Mouse (Mus musculus) kidney, embryonic 14.5 days (tissue): Measurements from ENCODE around the gene Oscar. TPM values are rescaled to one million over a fixed set of nuclear protein-coding genes. Genes with fewer than 3 reads are reported as not detected.
"Not testable (repeated sequence)": the region's sequence is repeated elsewhere in the genome, so short reads cannot be mapped to it uniquely, and the experiment has no call there.

Experiments used
- ATAC-seq: fragments of 200-750 bp; cut with Nextera tagmentation; 2 replicates; pipeline ENCODE4 v1.8.0; 2017; ENCODE audit warnings: moderate number of reproducible peaks, mild to moderate bottlenecking, moderate TSS enrichment, moderate library complexity; ENCODE audit not compliant: low FRiP score, low TSS enrichment
- H3K27ac ChIP-seq: fragments of 300-500 bp; sonication (generic); 2 replicates; pipeline ENCODE4 v1.5.1; 2014; ENCODE audit warnings: low read depth, mild to moderate bottlenecking, low read length, moderate library complexity, mixed read lengths
- H3K27me3 ChIP-seq: fragments of 300-500 bp; sonication (generic); 2 replicates; pipeline ENCODE4 v1.6.1; 2014; ENCODE audit warnings: mild to moderate bottlenecking, low read length; ENCODE audit not compliant: control insufficient read depth, insufficient read depth
- H3K36me3 ChIP-seq: fragments of 300-500 bp; sonication (generic); 2 replicates; pipeline ENCODE4 v1.6.1; 2014; ENCODE audit warnings: low read length, mixed read lengths; ENCODE audit not compliant: control insufficient read depth, insufficient read depth
- H3K4me1 ChIP-seq: fragments of 300-500 bp; sonication (generic); 2 replicates; pipeline ENCODE4 v1.6.1; 2014; ENCODE audit warnings: low read length, mixed read lengths; ENCODE audit not compliant: control insufficient read depth, insufficient read depth
- H3K4me2 ChIP-seq: fragments of 300-500 bp; sonication (generic); replicated peaks from 2 replicates; pipeline ENCODE4 v1.6.1; 2014; ENCODE audit warnings: low read depth, mild to moderate bottlenecking, low read length
- H3K4me3 ChIP-seq: fragments of 300-500 bp; sonication (generic); 2 replicates; pipeline ENCODE4 v1.5.1; 2014; ENCODE audit warnings: mild to moderate bottlenecking, low read length
- H3K9ac ChIP-seq: fragments of 300-500 bp; sonication (generic); 2 replicates; pipeline ENCODE4 v1.6.1; 2014; ENCODE audit warnings: low read depth, mild to moderate bottlenecking, low read length, moderate library complexity
- H3K9me3 ChIP-seq: fragments of 300-500 bp; sonication (generic); 2 replicates; pipeline ENCODE4 v1.6.1; 2016; ENCODE audit warnings: low read length; ENCODE audit not compliant: control insufficient read depth
- WGBS: fragments of 180-500 bp; shearing (Covaris S2); extraction: QIAGEN DNeasy Blood & Tissue Kit; methylation state at CpG from one replicate; pipeline ENCODE4 v1.1.7; 2014; 5-methylcytosine and 5-hydroxymethylcytosine counted together
- polyA plus RNA-seq: library from polyadenylated mRNA; unstranded; fragments of >200 nt; fragmentation: Nextera tagmentation; extraction: Ambion mirVana; gene quantifications from 2 replicates; pipeline ENCODE4 v1.2.1, GENCODE M21; 2014

Gene Oscar
- polyA plus RNA-seq, 1 experiment from 2014 or later = 0.15 TPM

- H3K36me3 ChIP-seq, H3K9ac ChIP-seq, H3K4me1 ChIP-seq, H3K4me2 ChIP-seq, H3K4me3 ChIP-seq, H3K27me3 ChIP-seq, H3K9me3 ChIP-seq, ATAC-seq, H3K27ac ChIP-seq: not testable (repeated sequence)
- WGBS = 75% methylated on average over 1 of the region's 1 CpGs
Measured at GRCm38 (mm10) chr7:3597755-3598154, 18.2 kb downstream of the Oscar start.

DNA sequence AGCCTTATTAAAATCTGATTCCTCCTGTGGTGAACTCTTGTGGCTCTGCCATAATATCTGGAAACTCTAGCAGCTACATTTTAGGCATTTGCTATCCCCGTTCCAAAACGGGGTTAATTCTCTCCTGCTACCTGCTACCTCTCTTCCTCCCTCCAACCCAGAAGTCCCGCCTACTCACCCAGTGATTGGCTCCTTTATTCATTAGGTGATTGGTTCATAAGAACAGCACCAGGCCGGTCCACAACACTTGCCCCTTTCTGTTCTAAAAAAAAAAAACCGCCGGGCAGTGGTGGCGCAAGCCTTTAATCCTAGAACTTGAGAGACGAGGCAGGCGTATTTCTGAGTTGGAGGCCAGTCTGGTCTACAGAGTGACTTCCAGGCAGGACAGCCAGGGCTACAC, 20.8 kb downstream of the Oscar start:
- Histone ChIP-seq H3K9me3 (no peaks in the 10 kb centered on the region), H3K27ac (no peak overlapping the region), H3K4me2 (peak overlapping the region; percentile 11), H3K9ac (no peak overlapping the region), H3K27me3 (no peaks in the 10 kb centered on the region), H3K4me3 (no peak overlapping the region), H3K36me3 (no peaks in the 10 kb centered on the region), H3K4me1 (no peaks in the 10 kb centered on the region)
- WGBS = 10% methylated on average over 9 of the region's 9 CpGs
- ATAC-seq = peak; percentile 32; the same call in 1 of the 2 replicates

DNA sequence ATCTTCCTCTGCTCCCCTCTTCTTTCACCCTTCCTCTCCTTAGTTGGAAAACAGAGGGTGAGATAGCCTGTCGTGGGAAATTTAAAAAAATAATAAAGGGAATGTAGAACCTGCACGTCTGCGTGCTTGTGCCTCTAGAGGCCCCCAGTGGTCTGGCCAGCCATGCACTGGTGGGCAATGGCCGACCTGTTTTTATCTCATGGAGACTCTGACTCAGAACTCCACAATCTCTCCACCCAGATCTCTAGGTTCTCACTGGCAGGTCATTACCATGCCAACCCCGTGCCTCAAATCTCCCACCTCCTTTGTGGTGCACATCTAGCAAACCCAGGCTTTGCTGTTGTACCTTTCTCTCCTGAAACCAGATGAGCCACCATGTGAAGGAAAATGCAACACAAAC, 21.3 kb downstream of the Oscar start:
- peak; percentile 64; the same call in 1 of the 2 replicates for ATAC-seq
- H3K4me3 ChIP-seq = no peak overlapping the region
- no peaks in the 10 kb centered on the region for H3K4me1 ChIP-seq
- H3K27me3 ChIP-seq = no peaks in the 10 kb centered on the region
- no peaks in the 10 kb centered on the region for H3K9me3 ChIP-seq
- no peaks in the 10 kb centered on the region for H3K36me3 ChIP-seq
- no peak overlapping the region for H3K27ac ChIP-seq
- no peak overlapping the region for H3K9ac ChIP-seq
- 13% methylated on average over 5 of the region's 5 CpGs for WGBS
- peak overlapping the region; percentile 11; the same call in 1 of the 2 replicates for H3K4me2 ChIP-seq

DNA sequence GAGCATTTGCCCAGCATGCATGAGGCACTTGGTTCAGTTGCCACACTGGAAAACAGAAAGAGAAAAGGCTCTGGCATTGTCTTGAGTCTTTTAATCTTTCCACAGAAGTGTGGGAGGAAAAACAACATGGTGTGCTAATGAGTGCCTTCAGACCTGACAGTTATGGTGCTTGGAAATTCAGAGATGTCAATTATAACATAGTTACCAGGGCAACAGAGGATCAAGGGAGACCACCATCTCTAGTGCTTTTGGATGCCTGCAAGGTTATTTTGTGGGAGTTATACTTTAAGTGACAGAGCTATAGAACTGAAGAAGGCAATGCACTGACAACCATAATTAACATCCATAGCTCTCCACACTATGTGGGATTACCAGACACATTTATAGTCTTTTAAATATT, 22.1 kb downstream of the Oscar start:
- Histone ChIP-seq H3K27me3 (no peaks in the 10 kb centered on the region), H3K27ac (no peak overlapping the region), H3K4me3 (no peak overlapping the region), H3K9ac (no peak overlapping the region), H3K36me3 (no peaks in the 10 kb centered on the region), H3K4me2 (no peak overlapping the region), H3K4me1 (no peaks in the 10 kb centered on the region), H3K9me3 (no peaks in the 10 kb centered on the region)
- ATAC-seq = no peak

- H3K4me2 ChIP-seq = no peak overlapping the region
- H3K4me1 ChIP-seq = no peaks in the 10 kb centered on the region
- H3K27ac ChIP-seq = no peak overlapping the region
- H3K4me3 ChIP-seq = no peak overlapping the region
- H3K36me3 ChIP-seq = no peaks in the 10 kb centered on the region
- no peaks in the 10 kb centered on the region for H3K27me3 ChIP-seq
- H3K9ac ChIP-seq = no peak overlapping the region
- whole genome bisulfite sequencing = 85% methylated on average over 1 of the region's 1 CpGs
- no peaks in the 10 kb centered on the region for H3K9me3 ChIP-seq
- no peak for ATAC-seq
Measured at GRCm38 (mm10) chr7:3591534-3591933, 24.4 kb downstream of the Oscar start.

GRCm38 (mm10) chr7:3590550-3590949, 25.4 kb downstream of the Oscar start:
- H3K4me1 ChIP-seq = no peaks in the 10 kb centered on the region
- H3K27me3 ChIP-seq = no peaks in the 10 kb centered on the region
- H3K9me3 ChIP-seq = no peaks in the 10 kb centered on the region
- no peak for ATAC-seq
- no peaks in the 10 kb centered on the region for H3K36me3 ChIP-seq
- 79% methylated on average over 3 of the region's 3 CpGs for WGBS
- H3K9ac ChIP-seq = no peak overlapping the region
- H3K27ac ChIP-seq = no peak overlapping the region
- no peak overlapping the region for H3K4me2 ChIP-seq
- H3K4me3 ChIP-seq = no peak overlapping the region

DNA sequence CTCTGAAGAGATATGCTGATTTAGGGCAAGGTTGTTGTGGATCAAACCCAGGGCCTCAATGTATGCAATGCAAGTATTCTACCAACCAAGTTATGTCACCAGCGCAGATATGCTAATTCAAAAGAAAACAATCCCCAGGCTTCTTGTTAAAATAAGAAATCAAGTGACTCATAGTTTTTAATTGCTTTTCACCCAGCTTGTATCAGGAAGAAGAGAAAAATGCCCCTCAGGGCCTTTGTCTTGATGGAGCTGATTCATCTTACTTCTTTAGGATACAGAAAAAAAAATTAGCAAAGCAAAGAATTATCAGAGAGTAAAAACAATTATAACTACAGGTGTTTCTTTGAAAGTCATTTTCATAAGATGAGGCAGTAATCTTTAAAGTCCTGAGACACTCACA, 28.7 kb downstream of the Oscar start:
- no peak overlapping the region for H3K27ac ChIP-seq
- WGBS = 68% methylated on average over 1 of the region's 1 CpGs
- H3K4me3 ChIP-seq = no peak overlapping the region
- no peaks in the 10 kb centered on the region for H3K36me3 ChIP-seq
- H3K27me3 ChIP-seq = no peaks in the 10 kb centered on the region
- H3K9me3 ChIP-seq = no peaks in the 10 kb centered on the region
- ATAC-seq = no peak
- no peaks in the 10 kb centered on the region for H3K4me1 ChIP-seq
- no peak overlapping the region for H3K9ac ChIP-seq
- no peak overlapping the region for H3K4me2 ChIP-seq

DNA sequence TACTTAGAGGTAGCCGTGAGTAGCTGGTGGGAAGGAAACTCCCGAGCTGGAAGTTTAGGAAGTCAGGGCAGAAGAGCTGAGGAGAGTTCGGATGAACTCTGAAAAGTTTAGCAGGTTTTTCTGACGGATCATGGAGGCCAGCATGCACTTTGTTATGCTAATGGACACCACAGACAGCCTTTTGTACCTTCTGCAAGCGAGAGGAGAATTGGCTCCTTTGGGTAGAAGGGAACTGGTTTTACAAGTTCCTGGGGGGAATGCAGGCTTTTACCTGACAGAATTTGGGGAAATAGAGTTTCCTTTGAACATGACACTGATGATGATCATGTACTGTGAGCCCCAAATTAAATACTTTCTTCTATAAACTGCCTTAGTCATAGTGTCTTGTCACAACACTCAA, 29.7 kb downstream of the Oscar start:
- Histone ChIP-seq H3K4me1 (no peaks in the 10 kb centered on the region), H3K27ac (no peak overlapping the region), H3K9me3 (no peaks in the 10 kb centered on the region), H3K9ac (no peak overlapping the region), H3K27me3 (no peaks in the 10 kb centered on the region), H3K4me3 (no peak overlapping the region), H3K4me2 (no peak overlapping the region), H3K36me3 (no peaks in the 10 kb centered on the region)
- WGBS = 7% methylated on average over 5 of the region's 5 CpGs
- ATAC-seq = no peak

GRCm38 (mm10) chr7:3585763-3586162, 30.2 kb downstream of the Oscar start:
- Histone ChIP-seq H3K9ac (no peak overlapping the region), H3K36me3 (no peaks in the 10 kb centered on the region), H3K27ac (no peak overlapping the region), H3K27me3 (no peaks in the 10 kb centered on the region), H3K9me3 (no peaks in the 10 kb centered on the region), H3K4me3 (no peak overlapping the region), H3K4me1 (no peaks in the 10 kb centered on the region), H3K4me2 (no peak overlapping the region)
- WGBS = 15% methylated on average over 6 of the region's 6 CpGs
- no peak for ATAC-seq

- ATAC-seq = no peak
- 17% methylated on average over 2 of the region's 2 CpGs for WGBS
Measured at GRCm38 (mm10) chr7:3580029-3580428, 35.9 kb downstream of the Oscar start.

More at GRCm38 (mm10) chr7:3580029-3580428, 35.9 kb downstream of the Oscar start:
- Histone ChIP-seq H3K4me2 (no peak overlapping the region), H3K9me3 (no peaks in the 10 kb centered on the region), H3K27ac (no peak overlapping the region), H3K4me3 (no peak overlapping the region), H3K4me1 (no peaks in the 10 kb centered on the region), H3K27me3 (no peaks in the 10 kb centered on the region), H3K36me3 (no peaks in the 10 kb centered on the region), H3K9ac (no peak overlapping the region)
